Mouse (Mus musculus) testis, postnatal 14 days (tissue): Measurements from ENCODE around the gene Smtnl1.
"Not testable (repeated sequence)": the region's sequence is repeated elsewhere in the genome, so short reads cannot be mapped to it uniquely, and the experiment has no call there.

ENCODE experiments used
- DNase-seq: peaks from one replicate; pipeline ENCODE4 v3.0.0; 2021; ENCODE audit warnings: low spot score

Smtnl1 gene

DNA sequence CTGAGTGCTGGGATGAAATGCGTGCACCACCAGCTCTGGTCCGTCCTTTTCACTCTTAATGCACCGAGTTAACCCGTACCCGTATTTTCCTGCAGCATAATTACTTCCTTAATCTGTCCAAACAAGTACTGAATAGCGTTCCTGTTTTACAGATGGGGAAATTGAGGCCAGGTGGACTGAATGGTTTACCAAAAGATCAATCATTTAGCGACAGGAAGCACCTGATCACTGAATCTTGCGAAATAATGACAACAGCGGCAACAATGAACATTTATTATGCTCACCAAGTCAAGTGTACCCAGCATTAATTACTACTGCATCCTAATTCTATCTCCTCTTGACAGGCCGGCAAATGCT lies 16.1 kb upstream of the Smtnl1 start, which contains the start of gene Slc43a1:
Gene Slc43a1, plus strand, starts transcription at position 258 of the 357 bp plus-strand sequence.
- no peak for DNase-seq

DNA sequence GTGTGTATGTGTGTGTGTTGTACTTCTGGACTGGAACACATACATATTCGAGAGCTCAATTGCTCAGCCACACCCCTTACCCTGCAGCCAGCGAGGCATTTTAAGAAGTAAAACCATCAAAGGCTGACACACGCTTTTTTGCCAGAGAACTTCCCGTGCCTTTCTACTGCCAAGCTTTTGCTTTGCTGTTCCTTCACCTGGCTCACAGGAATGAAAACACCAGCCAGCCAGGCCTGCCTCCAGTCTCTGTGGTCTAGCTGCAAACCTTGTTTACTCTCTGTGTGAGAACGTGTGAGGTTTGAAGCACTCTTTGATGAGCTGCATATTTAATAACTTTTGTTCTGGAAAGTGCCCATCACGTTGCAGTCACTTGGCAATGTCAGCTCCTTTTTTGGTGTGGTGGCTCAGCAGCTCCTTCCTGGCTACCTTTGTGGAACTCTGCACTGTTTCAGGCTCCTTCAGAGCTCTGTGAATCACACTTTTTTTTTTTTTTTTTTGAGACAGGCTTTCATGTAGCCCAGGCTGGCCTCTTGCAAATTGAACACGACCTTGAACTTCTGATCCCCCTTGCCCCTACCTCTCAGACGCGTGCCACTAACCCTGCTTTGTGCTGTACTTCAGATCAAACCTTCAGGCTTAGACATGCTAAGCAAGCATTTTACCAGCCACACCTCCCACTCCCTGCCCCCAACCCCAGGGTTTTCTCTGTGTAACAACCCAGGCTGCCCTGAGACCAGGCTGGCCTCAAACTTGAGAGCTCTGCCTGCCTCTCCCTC lies 15.6 kb upstream of the Smtnl1 start:
- no peak for DNase-seq

DNA sequence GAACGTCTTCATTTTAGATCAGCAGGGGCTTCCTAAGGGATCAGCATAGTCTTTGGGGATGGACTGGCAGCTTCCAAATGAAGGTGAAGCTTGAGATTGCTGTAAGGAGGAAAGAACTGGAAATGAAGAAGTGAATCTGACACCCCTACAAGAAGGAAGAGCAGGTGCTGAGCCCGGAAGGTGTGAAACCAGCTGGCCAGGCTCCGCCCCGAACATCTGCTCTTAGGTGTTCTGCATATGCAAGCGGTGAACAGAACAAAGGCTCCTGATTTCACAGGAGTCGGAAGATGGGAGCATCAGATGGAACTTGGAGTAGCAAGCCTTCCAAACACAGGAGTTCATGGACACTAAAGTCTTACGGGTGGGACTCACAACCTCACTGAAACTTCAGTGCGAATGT lies 14.7 kb upstream of the Smtnl1 start:
- DNase-seq = no peak

DNA sequence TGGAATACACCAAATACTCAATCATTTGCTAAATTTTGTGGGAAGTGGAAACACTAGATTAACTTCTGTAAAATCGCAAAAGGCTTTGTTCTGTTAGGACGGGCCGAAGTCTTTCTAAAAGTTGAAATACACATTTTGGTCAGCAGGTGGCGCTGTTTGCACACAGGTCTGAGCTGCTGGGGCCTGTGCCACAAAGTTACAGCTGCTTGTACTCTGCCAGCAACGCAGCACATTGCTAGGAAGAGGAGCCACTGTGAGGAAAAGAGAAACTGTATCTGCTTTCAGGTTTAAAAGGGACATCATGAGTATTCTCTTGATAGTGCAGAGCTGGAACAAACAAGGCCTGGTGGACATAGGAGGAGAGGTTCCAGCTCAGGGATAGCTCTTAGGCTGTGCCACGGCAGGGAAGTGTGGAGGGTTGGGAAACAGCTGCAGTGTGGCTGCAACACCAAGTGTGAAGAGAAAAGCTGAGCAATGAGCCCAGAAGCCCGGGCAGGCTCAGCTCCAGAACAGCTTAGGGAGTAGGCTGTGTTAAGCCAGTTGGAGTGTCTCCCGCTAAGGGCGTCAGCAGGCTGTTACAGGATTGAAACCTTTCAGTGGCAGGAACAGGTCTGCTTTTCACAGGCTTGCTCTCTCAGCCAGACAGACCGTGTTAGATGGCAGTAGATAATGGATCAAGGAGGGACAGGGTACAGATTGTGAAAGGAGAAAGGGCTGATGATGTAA lies 9.4 kb upstream of the Smtnl1 start:
- DNase-seq = peak; percentile 84

DNA sequence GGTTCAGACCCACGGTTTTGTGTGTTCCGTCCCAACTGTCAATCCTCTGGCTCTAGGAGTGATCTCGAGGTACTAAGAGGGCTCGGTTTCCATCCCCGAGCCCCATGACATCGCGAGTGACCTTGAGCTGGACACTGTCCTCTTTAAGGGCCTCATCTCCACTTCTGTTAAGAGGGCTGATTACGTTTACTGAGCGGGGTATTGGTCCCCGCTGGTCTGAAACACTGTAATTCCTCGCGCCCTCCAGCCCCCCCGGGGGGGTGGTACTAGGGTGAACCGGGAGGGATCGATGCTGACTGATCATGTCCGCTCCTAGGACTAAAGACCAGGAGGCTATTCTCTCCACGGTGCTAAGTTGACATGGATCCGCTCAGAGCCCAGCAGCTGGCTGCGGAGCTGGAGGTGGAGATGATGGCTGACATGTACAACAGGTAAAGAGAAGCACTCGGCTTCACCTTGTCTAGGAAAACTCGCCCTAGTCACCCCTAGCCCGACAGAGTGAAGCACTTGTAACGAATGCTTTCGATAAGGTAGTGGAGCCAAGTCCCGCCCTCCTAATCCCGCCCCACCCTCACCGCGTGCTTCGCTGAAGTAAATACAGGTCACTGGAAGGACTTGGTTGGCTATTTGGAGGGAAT lies 5.0 kb upstream of the Smtnl1 start:
- no peak for DNase-seq

DNA sequence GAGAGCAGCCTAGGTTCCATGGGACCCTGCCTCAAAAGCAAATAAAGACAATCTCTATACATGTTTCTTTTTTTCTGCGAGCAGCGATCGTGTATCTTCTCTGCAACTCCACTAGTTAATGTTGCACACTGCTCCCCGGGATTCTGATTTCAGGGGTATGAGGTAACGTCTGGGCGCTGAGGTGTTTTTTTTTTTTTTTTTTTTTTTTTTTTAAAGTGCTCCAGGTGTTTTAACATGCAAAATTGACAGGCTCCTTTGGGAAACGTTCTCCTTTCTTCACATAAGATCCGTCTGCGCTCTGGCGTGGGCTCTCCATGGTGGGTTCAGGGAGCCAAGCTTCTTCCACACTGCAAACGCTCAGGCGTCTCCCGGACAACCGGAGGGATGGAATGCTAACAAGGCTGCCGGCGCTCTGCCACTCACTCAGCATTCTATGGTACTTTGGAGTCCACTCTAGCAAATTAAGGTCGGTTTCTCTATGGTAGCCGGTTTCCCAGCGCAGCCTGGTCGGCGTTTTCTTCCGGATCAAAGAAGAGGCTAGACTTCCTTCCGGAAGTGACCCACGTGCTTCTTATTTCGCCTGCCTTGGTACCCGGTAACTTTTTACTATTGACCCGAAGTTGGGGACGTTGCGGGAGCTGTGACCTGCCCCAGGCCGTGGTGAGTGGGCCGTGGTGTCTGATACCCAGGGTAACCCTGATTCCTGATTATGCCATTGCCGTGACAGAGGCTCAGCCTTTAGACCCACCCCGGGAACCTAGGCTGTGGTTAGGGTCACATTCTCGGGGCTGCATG lies 4.2 kb upstream of the Smtnl1 start, which contains the start of gene Timm10:
Gene Timm10, plus strand, starts transcription at position 510 of the 795 bp plus-strand sequence.
- DNase-seq = peak; percentile 90

DNA sequence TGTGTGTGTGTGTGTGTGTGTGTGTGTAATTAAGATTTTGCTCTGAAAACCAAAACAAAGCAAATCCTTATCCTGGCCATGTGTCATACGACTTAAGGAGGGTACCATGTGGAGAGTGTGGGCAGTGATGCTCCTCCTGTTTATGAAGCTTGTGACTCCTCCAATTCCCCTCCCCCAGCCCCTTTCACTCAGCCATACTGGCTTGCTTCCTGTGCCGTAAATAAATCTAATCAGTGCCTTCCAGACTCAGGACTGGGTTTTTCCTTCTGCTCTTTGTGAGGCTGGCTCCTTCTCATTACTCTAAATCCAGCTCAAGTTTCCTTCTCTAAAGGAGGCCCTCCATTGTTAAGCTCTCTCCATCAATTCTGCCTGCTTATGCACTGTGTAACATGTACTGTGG lies 785 bp upstream of the Smtnl1 start:
- DNase-seq = no peak

DNA sequence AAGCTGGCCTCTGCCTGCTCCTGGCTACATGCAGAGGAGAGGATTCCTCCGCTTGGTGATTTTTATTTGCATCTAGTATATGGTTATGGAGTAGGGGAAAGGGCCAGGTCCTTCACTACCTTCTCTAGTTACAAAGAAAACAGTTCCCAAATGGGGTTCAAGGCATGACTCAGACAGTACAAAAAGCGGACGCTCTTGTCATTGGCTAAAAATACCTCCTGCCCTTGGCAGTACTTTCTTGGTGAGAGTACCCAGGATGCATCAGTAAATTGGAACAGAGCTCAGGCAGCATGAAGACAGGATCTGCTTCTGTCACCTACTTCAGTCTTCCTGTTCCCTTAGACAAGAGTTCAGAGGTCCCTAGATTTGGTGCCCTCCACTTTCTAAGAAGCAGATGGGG lies 2.6 kb downstream of the Smtnl1 start:
- no peak for DNase-seq

DNA sequence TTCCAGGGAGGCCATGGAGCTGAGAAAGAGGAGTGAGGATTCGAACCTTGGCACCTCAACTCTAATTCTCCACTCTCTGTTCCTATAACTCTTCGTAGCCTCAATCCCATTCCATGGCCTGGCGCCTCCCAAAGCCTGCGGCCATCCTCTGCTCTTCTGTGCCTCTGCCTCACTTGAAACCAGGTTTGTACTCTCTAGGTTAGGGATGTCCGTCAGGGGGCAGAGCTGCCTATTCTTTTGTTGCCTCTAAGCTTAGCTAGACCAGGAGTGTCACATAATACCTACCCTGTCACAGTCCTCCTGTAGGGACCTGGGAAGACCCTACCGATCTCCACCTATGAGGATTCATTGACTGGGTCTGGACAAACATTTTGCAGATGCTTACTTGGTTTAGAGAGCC lies 9.8 kb downstream of the Smtnl1 start:
- DNase-seq = no peak

DNA sequence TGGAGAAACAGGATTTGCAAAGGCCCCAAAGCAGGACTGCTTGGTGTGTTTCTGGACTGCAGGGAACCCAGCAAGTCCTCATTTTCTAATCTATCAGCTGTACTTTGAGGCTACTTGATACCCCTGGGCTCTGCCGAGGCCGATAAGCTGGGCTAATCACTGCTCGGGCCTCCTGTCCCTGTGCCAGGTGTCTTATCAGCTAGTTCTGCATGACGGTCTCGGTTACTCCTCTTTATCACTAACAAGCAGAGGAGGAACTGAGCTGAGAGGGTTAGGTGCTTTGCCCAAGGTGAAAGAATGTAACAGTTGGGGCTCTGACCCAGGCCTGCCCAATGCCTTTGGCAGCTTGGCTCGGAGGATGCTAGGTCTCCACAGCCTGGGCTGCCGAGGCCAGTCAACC lies 10.6 kb downstream of the Smtnl1 start:
- DNase-seq = peak; percentile 84

DNA sequence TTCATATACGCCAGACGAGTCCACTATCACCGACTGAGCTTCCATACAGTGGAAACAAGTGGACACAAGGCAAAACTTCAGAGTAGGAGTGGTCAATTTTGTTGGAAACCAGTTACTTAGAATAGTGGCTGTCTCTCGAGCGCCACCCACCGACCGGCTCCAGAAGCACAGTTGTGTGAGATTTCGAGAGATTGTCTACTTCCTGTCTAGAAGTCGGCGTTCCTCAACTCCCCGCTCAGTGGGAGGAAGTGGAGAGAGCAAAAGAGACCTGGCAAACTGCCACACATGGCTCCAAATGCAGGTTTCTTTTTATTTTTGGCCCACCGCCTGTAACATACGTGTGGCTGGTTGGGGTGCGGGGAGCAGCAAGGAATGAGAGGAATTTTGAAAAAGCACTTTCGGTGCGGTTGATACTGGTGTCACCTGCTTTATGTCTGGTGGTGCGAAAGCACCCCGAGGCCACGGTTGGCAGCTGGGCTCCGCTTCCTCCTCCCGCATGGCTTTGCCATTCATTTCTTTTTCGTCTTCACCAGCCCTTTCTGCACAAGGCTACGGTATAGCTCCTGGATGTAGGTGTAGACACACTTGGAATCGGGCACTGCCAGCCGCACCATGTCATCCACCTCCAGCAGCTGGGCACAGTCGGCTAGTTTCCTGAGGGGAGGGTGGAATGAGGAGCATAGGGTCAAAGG lies 11.4 kb downstream of the Smtnl1 start:
- DNase-seq = peak; percentile 85

DNA sequence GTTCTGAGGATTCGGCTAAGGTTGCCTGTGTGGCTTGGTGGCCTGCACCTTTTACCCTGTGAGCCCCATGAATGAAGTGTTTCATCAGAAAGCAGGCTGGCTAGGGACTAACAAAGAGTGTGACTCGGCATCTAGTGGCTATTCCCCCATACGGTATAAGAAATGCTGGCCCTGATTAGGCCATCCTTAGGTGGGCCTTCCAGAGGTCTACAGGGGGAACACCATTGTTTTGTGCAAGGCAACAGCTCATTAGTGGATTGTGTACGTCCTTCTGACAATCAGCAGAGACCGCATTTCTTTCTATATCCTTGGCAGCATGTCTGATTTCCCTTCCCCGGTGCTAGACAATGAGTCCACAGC lies 11.9 kb downstream of the Smtnl1 start:
- no peak for DNase-seq

DNA sequence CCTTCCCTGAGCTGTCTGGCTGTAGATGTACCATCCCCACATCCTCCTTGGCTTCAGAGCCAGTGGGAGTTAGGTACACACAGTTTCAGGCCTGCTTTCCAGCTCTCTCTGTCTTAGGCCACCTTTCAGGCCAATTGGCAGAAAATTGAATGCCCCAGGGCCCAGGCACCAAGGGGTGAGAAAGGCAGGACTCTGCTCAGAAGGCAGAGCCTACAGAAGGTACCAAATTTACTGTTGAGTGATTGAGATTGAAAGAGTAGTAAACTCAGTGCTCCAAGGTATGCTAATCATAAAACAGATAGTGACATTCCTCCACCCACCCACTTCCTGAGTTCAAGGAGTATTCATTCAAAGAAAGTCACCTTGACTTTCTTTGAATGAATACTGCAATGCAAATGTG lies 13.1 kb downstream of the Smtnl1 start:
- DNase-seq = no peak

DNA sequence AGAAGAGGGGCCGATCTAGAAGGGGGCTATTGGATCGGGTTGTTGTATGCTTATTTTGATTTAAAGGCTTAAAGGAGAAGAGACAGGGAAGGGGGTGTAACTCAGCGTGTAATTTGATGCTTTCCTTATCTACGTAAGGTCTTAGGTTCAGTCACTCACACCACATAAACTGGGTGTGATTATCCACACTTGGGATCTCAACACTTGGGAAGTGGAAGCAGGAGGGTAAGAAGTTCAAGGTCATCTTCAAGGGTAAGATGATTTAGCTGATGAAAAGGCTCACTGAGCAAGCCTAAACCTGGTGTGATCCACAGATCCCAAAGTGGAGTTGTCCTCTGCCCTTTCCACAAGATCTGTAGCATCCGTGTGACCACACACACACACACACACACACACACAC lies 15.9 kb downstream of the Smtnl1 start:
- DNase-seq = no peak

DNA sequence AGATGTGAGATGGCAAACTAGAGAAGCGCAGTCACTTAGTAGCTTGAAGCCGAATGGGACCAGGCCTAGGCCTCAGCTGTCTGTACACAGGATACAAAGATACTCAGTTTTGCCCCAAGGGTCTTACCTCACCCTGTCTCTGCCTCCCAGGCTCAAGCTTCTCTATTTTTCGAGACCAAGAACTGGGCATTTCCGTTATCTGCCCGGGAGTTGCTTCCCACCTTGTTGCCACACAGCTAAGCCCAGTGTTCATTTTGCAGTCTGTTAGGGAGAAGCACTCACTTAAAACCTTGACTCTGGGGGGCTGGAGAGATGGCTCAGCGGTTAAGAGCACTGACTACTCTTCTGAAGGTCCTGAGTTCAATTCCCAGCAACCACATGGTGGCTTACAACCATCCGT lies 18.5 kb downstream of the Smtnl1 start:
- DNase-seq = no peak

DNA sequence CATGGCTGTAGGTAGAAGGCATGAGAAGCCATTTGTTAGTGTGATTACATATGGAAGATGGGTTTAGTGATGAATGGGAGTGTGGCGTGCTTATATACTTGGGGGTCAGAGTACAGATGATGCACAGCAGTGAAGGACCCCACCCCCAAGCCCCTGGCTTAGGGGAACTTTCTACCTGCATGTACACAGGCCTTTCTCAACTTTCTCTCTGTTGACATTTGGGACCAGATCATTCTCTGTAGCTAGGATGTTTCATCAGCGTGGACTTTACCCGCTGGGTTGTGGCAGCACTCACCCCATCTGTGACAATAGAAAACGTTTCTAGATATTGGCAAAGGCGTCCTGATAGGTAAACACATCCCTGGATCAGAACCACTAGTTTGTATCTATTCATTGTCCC lies 21.2 kb downstream of the Smtnl1 start:
- not testable (repeated sequence) for DNase-seq

DNA sequence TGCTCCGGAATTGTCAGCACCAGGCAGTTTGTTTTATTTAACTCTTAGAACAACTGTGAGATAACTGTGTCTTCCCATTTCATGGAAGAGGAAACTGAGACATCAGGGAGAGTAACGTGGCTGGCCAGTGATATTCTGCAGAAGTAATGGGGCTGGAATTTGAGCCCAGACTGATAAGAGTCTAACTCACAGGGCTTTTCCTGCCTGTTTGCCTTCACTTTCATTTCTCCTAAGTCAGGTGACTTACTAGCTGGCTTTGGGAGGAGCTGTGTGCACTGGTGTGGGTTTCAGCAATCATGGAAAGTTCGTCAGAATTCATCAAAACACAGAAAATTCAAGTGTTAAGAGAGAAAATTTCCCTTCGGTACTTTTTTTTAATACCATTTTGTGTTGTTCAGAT lies 22.1 kb downstream of the Smtnl1 start:
- no peak for DNase-seq

DNA sequence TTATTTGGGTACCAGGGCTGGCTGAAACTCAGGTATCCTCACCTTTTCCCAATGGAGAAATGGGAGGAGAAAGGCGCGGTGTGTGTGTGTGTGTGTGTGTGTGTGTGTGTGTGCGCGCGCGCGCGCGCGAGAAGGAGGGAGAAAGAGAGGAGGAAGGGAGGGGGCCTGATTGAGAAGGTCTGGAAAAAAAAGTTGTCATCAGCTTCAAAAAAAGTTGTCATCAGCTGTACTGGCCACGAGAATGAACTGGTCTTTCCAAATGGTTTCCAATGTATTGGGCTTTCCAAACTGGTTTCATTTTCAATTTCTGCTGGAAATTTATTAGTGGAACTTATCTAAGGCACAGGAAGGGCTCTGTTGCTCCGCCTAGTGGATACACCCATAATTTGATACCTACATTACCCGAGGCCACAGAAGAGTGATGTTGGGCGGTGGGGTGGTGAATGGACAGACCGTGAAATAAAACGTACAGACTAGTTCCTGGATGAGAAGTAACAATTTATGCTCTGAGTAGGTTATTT lies 23.4 kb downstream of the Smtnl1 start:
- DNase-seq = peak; percentile 45

DNA sequence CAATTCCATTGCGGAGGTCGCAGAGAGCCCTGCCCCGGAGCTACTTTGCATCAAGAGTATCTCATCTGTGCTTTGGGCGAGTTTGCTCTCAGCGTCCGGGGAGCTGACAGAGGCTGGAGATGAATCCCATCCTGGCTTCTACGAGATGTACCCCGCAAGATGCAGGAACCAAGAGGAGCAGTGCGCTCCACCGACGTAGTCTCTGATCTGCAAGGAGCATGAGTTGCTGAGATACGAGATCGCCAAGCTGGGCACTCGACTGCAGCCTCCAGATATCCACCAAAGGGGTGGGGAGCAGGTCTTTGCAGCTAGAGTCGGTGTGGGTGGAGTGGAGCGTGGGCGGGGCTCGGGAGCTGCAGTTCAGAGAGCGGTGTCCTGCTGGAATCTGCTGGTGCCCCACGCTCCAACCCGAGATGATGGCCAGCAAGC lies 23.9 kb downstream of the Smtnl1 start, which contains the start of gene Ube2l6:
Gene Ube2l6, plus strand, starts transcription at position 336 of the 429 bp plus-strand sequence.
- DNase-seq = peak; percentile 63

DNA sequence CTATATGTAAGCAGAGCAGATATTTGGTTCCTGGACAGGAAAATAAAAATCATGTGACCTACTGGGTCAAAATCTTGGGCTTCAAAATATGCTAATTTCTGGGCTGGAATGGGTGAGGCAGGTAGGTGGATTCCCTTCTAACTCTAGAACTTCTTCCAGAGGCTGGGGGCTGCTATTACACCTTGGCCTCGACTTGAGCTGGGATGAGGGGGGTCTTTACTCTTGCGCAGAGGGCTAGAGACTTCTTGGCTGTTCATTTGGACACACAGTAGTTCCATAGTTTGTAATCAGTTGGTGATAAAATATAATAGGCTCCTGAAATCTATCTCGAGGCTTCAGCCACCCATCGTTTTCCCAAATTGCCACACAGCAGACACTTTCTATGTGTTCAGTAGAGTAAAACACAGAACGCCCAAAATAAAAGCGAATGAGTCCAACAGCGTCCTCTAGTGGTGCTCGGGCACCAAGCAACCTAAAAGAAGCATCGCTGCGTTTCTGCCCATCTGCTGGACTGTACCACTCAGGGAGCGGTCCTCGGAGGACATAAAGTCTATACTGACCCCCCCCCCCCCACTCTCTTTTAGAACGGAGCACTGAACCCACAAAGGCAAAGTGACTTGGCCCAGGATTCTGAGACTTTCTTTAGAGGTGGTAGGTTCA lies 24.5 kb downstream of the Smtnl1 start:
- peak; percentile 59 for DNase-seq

DNA sequence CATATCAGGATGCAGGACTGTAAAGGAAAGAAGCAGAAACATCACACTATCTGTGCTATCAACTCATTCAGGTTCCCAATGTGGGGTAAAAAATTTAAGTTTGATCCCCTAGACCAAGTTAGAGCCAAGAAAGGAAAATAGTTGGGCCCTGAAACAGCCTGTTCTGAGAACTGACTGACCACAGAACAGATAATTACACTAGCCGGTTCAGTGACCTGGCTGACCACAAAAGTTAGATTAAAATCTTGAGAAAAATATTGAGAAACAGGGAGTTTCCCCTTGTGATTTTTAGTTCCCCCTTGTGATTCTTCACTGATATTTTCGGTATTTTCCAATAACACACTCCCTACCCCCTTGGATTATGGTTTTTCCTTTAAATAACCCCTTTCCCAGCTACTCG lies 28.6 kb downstream of the Smtnl1 start:
- no peak for DNase-seq
